Mouse (Mus musculus) kidney, adult 2 months (tissue): ENCODE results near the gene Wsb1.

Experiments used
- CTCF ChIP-seq: fragments of 200-500 bp; conservative IDR thresholded peaks from 2 replicates; pipeline ENCODE4 v1.5.1; 2011; ENCODE audit warnings: low read depth, mild to moderate bottlenecking, control low read depth, low read length, moderate library complexity, mixed read lengths; ENCODE audit not compliant: insufficient read depth, insufficient read length
- POLR2A ChIP-seq: fragments of 200-500 bp; IDR thresholded peaks from one replicate; pipeline ENCODE4 v1.6.1; 2011; ENCODE audit warnings: low read depth, low read length, control low read depth

- TF ChIP-seq CTCF (no peak), POLR2A (no peak)
Observed at GRCm38 (mm10) chr11:79283350-79284030, 29.0 kb upstream of the Wsb1 start.
